Mouse (Mus musculus): ENCODE data around the gene Slc17a7. TPM values are rescaled to one million over a fixed set of nuclear protein-coding genes. Genes with fewer than 3 reads are reported as not detected.
"Not testable (repeated sequence)": the region's sequence is repeated elsewhere in the genome, so short reads cannot be mapped to it uniquely, and the experiment has no call there.

Gene Slc17a7
- polyA plus RNA-seq, 1 experiment from 2014 or later: 0.56 TPM

GRCm38 (mm10) chr7:45122561-45123185 lies 41.1 kb upstream of the Slc17a7 start:
- no peak for DNase-seq (ENCODE audit: low spot score)
- Histone ChIP-seq H3K4me3 (ENCODE audit: low read depth, low read length) (no peak overlapping the region), H3K27me3 (replicated peaks; ENCODE audit: insufficient read depth, low read length) (no peaks in the 10 kb centered on the region), H3K9me3 (ENCODE audit: low read length) (no peaks in the 10 kb centered on the region), H3K4me1 (ENCODE audit: insufficient read depth, low read depth, low read length) (peaks cover 9% of the 10 kb centered on the region; the same call in 1 of the 2 replicates), H3K36me3 (ENCODE audit: insufficient read depth, low read length) (peaks cover 26% of the 10 kb centered on the region; the same call in 1 of the 2 replicates), H3K27ac (ENCODE audit: low read length) (no peak overlapping the region), H3K9ac (replicated peaks; ENCODE audit: low read depth) (0 out of 2 replicates have a peak overlapping the region, but pooled peaks have one; percentile 82), H3K4me2 (replicated peaks; ENCODE audit: low read depth, low read length) (peak overlapping the region; percentile 73)
- no peak for ATAC-seq
- TF ChIP-seq EP300 (IDR thresholded peaks at IDR 0.05) (no peak), CTCF (IDR thresholded peaks at IDR 0.05) (no peak)
- 71% methylated on average over 15 of the region's 15 CpGs for WGBS

GRCm38 (mm10) chr7:45123186-45123570 lies 40.6 kb upstream of the Slc17a7 start:
- ATAC-seq (no peak), DNase-seq (ENCODE audit: low spot score) (peak; percentile 59)
- peak overlapping the region; percentile 76 for H3K4me3 ChIP-seq (ENCODE audit: low read depth, low read length)
- H3K36me3 ChIP-seq (ENCODE audit: insufficient read depth, low read length): peaks cover 26% of the 10 kb centered on the region; the same call in 1 of the 2 replicates
- 0 out of 2 replicates have a peak overlapping the region, but pooled peaks have one; percentile 82 for H3K9ac ChIP-seq (replicated peaks; ENCODE audit: low read depth)
- no peak overlapping the region for H3K27ac ChIP-seq (ENCODE audit: low read length)
- WGBS: 10% methylated on average over 12 of the region's 12 CpGs
- peaks cover 12% of the 10 kb centered on the region; the same call in 1 of the 2 replicates for H3K4me1 ChIP-seq (ENCODE audit: insufficient read depth, low read depth, low read length)
- no peak for TF ChIP-seq CTCF (IDR thresholded peaks at IDR 0.05)
- TF ChIP-seq EP300 (IDR thresholded peaks at IDR 0.05): no peak
- peak overlapping the region; percentile 73 for H3K4me2 ChIP-seq (replicated peaks; ENCODE audit: low read depth, low read length)
- H3K9me3 ChIP-seq (ENCODE audit: low read length): no peaks in the 10 kb centered on the region
- H3K27me3 ChIP-seq (replicated peaks; ENCODE audit: insufficient read depth, low read length): no peaks in the 10 kb centered on the region

- Histone ChIP-seq H3K27me3 (replicated peaks; ENCODE audit: insufficient read depth, low read length) (no peaks in the 10 kb centered on the region), H3K4me3 (ENCODE audit: low read depth, low read length) (peak within 1 kb of the TSS; percentile 76), H3K27ac (ENCODE audit: low read length) (peak within 1 kb of the TSS; percentile 70), H3K9ac (replicated peaks; ENCODE audit: low read depth) (peak within 1 kb of the TSS; percentile 82), H3K4me2 (replicated peaks; ENCODE audit: low read depth, low read length) (peak within 1 kb of the TSS; percentile 73), H3K36me3 (ENCODE audit: insufficient read depth, low read length) (peaks cover 26% of the 10 kb centered on the region; the same call in 1 of the 2 replicates), H3K9me3 (ENCODE audit: low read length) (no peaks in the 10 kb centered on the region), H3K4me1 (ENCODE audit: insufficient read depth, low read depth, low read length) (peaks cover 12% of the 10 kb centered on the region; the same call in 1 of the 2 replicates)
- WGBS: 1% methylated on average over 58 of the region's 59 CpGs
- TF ChIP-seq CTCF (IDR thresholded peaks at IDR 0.05): no peak
- peak; percentile 66 for TF ChIP-seq EP300 (IDR thresholded peaks at IDR 0.05)
- DNase-seq (ENCODE audit: low spot score): peak; percentile 100
- peak; percentile 82 for ATAC-seq
Measured at GRCm38 (mm10) chr7:45124224-45125143, 39.3 kb upstream of the Slc17a7 start, which contains the start of gene Rps11. Gene Rps11 (minus strand): TSS chr7:45124439.

- Histone ChIP-seq H3K9me3 (ENCODE audit: low read length) (no peaks in the 10 kb centered on the region), H3K9ac (replicated peaks; ENCODE audit: low read depth) (no peak overlapping the region), H3K27ac (ENCODE audit: low read length) (no peak overlapping the region), H3K4me1 (ENCODE audit: insufficient read depth, low read depth, low read length) (peaks cover 12% of the 10 kb centered on the region; the same call in 1 of the 2 replicates), H3K36me3 (ENCODE audit: insufficient read depth, low read length) (peaks cover 21% of the 10 kb centered on the region; the same call in 1 of the 2 replicates), H3K27me3 (replicated peaks; ENCODE audit: insufficient read depth, low read length) (no peaks in the 10 kb centered on the region), H3K4me2 (replicated peaks; ENCODE audit: low read depth, low read length) (no peak overlapping the region), H3K4me3 (ENCODE audit: low read depth, low read length) (no peak overlapping the region)
- ATAC-seq: no peak
- WGBS: 21% methylated on average over 7 of the region's 7 CpGs
- DNase-seq (ENCODE audit: low spot score): no peak
- TF ChIP-seq CTCF (IDR thresholded peaks at IDR 0.05) (peak; percentile 40; the same call in 1 of the 2 replicates), EP300 (IDR thresholded peaks at IDR 0.05) (no peak)
Measured at GRCm38 (mm10) chr7:45125144-45125600, 38.6 kb upstream of the Slc17a7 start.

- not testable (repeated sequence) for H3K9me3 ChIP-seq (ENCODE audit: low read length); ATAC-seq; H3K27me3 ChIP-seq (replicated peaks; ENCODE audit: insufficient read depth, low read length); H3K27ac ChIP-seq (ENCODE audit: low read length); H3K4me3 ChIP-seq (ENCODE audit: low read depth, low read length); H3K9ac ChIP-seq (replicated peaks; ENCODE audit: low read depth); H3K4me2 ChIP-seq (replicated peaks; ENCODE audit: low read depth, low read length); DNase-seq (ENCODE audit: low spot score)
- 64% methylated on average over 5 of the region's 5 CpGs for WGBS
- Histone ChIP-seq H3K36me3 (ENCODE audit: insufficient read depth, low read length) (0 out of 2 replicates have a peak, but pooled peaks cover 17% of the 10 kb centered on the region), H3K4me1 (ENCODE audit: insufficient read depth, low read depth, low read length) (peaks cover 12% of the 10 kb centered on the region; the same call in 1 of the 2 replicates)
Measured at GRCm38 (mm10) chr7:45125649-45126048, 38.1 kb upstream of the Slc17a7 start.
